Mouse (Mus musculus) midbrain, embryonic 16.5 days (tissue): Measurements from ENCODE around the gene Cbfb. TPM values are rescaled to one million over a fixed set of nuclear protein-coding genes. Genes with fewer than 3 reads are reported as not detected.
A peak's percentile ranks its signal among the peaks of the same experiment; 100 is the strongest.

Experiments
- ATAC-seq: fragments of 200-750 bp; cut with Nextera tagmentation; 2 replicates; pipeline ENCODE4 v1.8.0; 2017; ENCODE audit warnings: moderate TSS enrichment
- H3K27ac ChIP-seq: fragments of 300-500 bp; sonication (generic); 2 replicates; pipeline ENCODE4 v1.5.1; 2014; ENCODE audit warnings: mild to moderate bottlenecking, low read length, mixed read lengths
- H3K27me3 ChIP-seq: fragments of 300-500 bp; sonication (generic); 2 replicates; pipeline ENCODE4 v1.6.1; 2014; ENCODE audit warnings: low read depth, low read length, mixed read lengths; ENCODE audit not compliant: control insufficient read depth, insufficient read depth
- H3K36me3 ChIP-seq: fragments of 300-500 bp; sonication (generic); 2 replicates; pipeline ENCODE4 v1.6.1; 2014; ENCODE audit warnings: mild to moderate bottlenecking, low read length, moderate library complexity, mixed read lengths; ENCODE audit not compliant: control insufficient read depth, insufficient read depth
- H3K4me1 ChIP-seq: fragments of 300-500 bp; sonication (generic); 2 replicates; pipeline ENCODE4 v1.6.1; 2014; ENCODE audit warnings: mild to moderate bottlenecking, low read length, mixed read lengths; ENCODE audit not compliant: control insufficient read depth, insufficient read depth
- H3K4me2 ChIP-seq: fragments of 300-500 bp; sonication (generic); 2 replicates; pipeline ENCODE4 v1.6.1; 2014; ENCODE audit warnings: mild to moderate bottlenecking, low read length, mixed read lengths
- H3K4me3 ChIP-seq: fragments of 300-500 bp; sonication (generic); 2 replicates; pipeline ENCODE4 v1.5.1; 2014; ENCODE audit warnings: low read depth, mild to moderate bottlenecking, low read length, moderate library complexity, mixed read lengths
- H3K9ac ChIP-seq: fragments of 300-500 bp; sonication (generic); 2 replicates; pipeline ENCODE4 v1.6.1; 2014; ENCODE audit warnings: low read depth, low read length, mixed read lengths
- H3K9me3 ChIP-seq: fragments of 300-500 bp; sonication (generic); replicated peaks from 2 replicates; pipeline ENCODE4 v1.6.1; 2014; ENCODE audit warnings: mild to moderate bottlenecking, low read length, mixed read lengths; ENCODE audit not compliant: control insufficient read depth, poor library complexity, severe bottlenecking
- WGBS: fragments of 180-500 bp; shearing (Covaris S2); extraction: QIAGEN DNeasy Blood & Tissue Kit; methylation state at CpG from one replicate; pipeline ENCODE4 v1.1.7; 2014; 5-methylcytosine and 5-hydroxymethylcytosine counted together
- polyA plus RNA-seq: library from polyadenylated mRNA; unstranded; fragments of >200 nt; fragmentation: Nextera tagmentation; extraction: Ambion mirVana; gene quantifications from 2 replicates; pipeline ENCODE4 v1.2.1, GENCODE M21; 2015

The Cbfb gene
- polyA plus RNA-seq: 19.7 and 22.9 TPM in 2 replicates

- WGBS: under 1% methylated on average over 82 of the region's 86 CpGs
- no peaks in the 10 kb centered on the region for H3K9me3 ChIP-seq
- ATAC-seq: peak; percentile 95
Measured at GRCm38 (mm10) chr8:105170381-105171115, at the start of gene Cbfb. Gene Cbfb, plus strand, starts transcription at chr8:105170674.

GRCm38 (mm10) chr8:105129864-105130263, 40.6 kb upstream of the Cbfb start:
- 86% methylated on average over 9 of the region's 9 CpGs for WGBS
- H3K9ac ChIP-seq: no peak overlapping the region
- no peak overlapping the region for H3K4me2 ChIP-seq
- no peak for ATAC-seq
- no peak overlapping the region for H3K27ac ChIP-seq
- no peaks in the 10 kb centered on the region; the same call in 1 of the 2 replicates for H3K27me3 ChIP-seq
- no peaks in the 10 kb centered on the region for H3K4me1 ChIP-seq
- no peaks in the 10 kb centered on the region for H3K36me3 ChIP-seq
- no peaks in the 10 kb centered on the region for H3K9me3 ChIP-seq
- no peak overlapping the region for H3K4me3 ChIP-seq

More at GRCm38 (mm10) chr8:105170381-105171115, at the start of gene Cbfb:
- Histone ChIP-seq H3K9ac (peak within 1 kb of the TSS; percentile 66), H3K4me3 (peak within 1 kb of the TSS; percentile 60), H3K4me2 (peak within 1 kb of the TSS; percentile 79), H3K36me3 (no peaks in the 10 kb centered on the region), H3K27ac (peak within 1 kb of the TSS; percentile 77), H3K4me1 (peaks cover 14% of the 10 kb centered on the region; the same call in 1 of the 2 replicates), H3K27me3 (no peaks in the 10 kb centered on the region)

- H3K4me1 ChIP-seq: no peaks in the 10 kb centered on the region
- no peaks in the 10 kb centered on the region; the same call in 1 of the 2 replicates for H3K27me3 ChIP-seq
- no peak for ATAC-seq
- H3K9me3 ChIP-seq: no peaks in the 10 kb centered on the region
- no peak within 1 kb of the TSS for H3K4me2 ChIP-seq
- H3K4me3 ChIP-seq: no peak within 1 kb of the TSS
- no peak within 1 kb of the TSS for H3K9ac ChIP-seq
- no peaks in the 10 kb centered on the region for H3K36me3 ChIP-seq
- 92% methylated on average over 5 of the region's 5 CpGs for WGBS
- no peak within 1 kb of the TSS for H3K27ac ChIP-seq
Measured at GRCm38 (mm10) chr8:105131509-105131908, 39.0 kb upstream of the Cbfb start, which contains the start of gene Ces4a. Gene Ces4a, plus strand, starts transcription at chr8:105131800.

DNA sequence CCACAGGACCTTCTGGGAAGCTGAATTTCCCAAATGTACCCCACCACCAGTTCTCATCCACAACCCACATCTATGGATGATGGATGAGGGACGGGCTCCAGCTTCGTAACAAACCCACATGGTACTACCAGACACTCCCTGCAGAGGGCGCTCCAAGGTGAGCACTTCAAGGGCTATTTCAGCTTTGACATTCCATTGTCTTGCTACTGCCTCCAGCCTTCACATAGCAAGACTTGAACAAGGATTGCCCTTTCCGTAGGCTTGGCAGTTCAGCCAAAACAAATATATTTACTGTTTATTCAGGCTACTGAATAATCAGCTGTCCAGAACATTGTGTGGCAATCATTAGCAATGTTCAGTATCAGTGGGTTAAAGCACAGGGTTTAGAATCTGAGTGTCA, 32.1 kb upstream of the Cbfb start:
- Histone ChIP-seq H3K4me1 (no peaks in the 10 kb centered on the region), H3K4me3 (no peak overlapping the region), H3K36me3 (no peaks in the 10 kb centered on the region), H3K27me3 (no peaks in the 10 kb centered on the region), H3K9me3 (no peaks in the 10 kb centered on the region), H3K27ac (no peak overlapping the region), H3K4me2 (no peak overlapping the region), H3K9ac (no peak overlapping the region)
- WGBS: 22% methylated on average over 4 of the region's 4 CpGs
- no peak for ATAC-seq

- Histone ChIP-seq H3K4me2 (no peak overlapping the region), H3K9me3 (no peaks in the 10 kb centered on the region), H3K27me3 (no peaks in the 10 kb centered on the region), H3K9ac (no peak overlapping the region), H3K4me3 (no peak overlapping the region), H3K27ac (no peak overlapping the region), H3K4me1 (no peaks in the 10 kb centered on the region), H3K36me3 (no peaks in the 10 kb centered on the region)
- 43% methylated on average over 19 of the region's 19 CpGs for WGBS
- no peak for ATAC-seq
Measured at GRCm38 (mm10) chr8:105142395-105142794, 28.1 kb upstream of the Cbfb start.

- Histone ChIP-seq H3K36me3 (no peaks in the 10 kb centered on the region), H3K4me3 (no peak overlapping the region), H3K27ac (no peak overlapping the region), H3K9me3 (no peaks in the 10 kb centered on the region), H3K9ac (no peak overlapping the region), H3K4me2 (no peak overlapping the region), H3K4me1 (peaks cover 10% of the 10 kb centered on the region; the same call in 1 of the 2 replicates), H3K27me3 (no peaks in the 10 kb centered on the region)
- ATAC-seq: no peak
- 74% methylated on average over 4 of the region's 4 CpGs for WGBS
Measured at GRCm38 (mm10) chr8:105151654-105152053, 18.8 kb upstream of the Cbfb start.

DNA sequence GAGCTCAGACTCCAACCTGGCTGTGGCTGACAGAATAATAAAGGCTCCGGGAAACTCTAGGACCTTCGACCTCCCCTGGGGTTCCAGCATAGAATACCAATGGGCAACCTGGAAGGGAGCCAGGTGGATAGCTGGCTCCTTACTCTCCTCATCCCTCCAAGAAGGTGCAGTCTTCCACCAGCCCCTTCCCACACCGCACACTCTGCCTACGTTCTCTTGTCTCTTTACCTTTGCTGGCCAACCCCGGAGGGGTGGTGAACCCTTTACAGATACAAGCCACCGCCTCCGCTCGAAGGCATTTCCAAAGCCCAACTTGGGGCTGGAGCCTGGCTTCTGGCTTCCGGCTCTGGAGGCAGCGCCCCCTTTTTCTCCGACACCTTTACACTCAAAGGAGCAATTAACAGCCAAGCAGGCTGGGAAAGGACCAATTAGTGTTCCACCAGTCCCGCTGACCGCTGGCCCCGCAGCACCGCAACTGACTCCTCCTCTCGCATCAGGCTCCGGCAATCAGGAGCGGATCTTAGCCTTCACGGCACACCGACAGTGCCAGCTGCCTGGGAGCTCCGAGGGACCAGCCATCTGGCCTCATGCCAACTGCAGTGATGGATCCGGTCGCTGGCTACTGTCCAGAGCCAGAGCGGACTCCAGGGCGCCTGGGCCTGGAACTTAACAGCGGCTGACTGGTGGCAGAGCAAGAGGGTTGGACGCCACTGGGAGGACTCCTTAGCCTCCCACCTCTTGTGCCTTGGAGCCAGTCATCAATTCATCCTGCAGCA, 17.7 kb upstream of the Cbfb start:
- peak overlapping the region; percentile 66 for H3K4me2 ChIP-seq
- peak overlapping the region; percentile 60 for H3K9ac ChIP-seq
- H3K36me3 ChIP-seq: no peaks in the 10 kb centered on the region
- H3K4me3 ChIP-seq: peak overlapping the region; percentile 36
- peak; percentile 89 for ATAC-seq
- 2% methylated on average over 27 of the region's 27 CpGs for WGBS
- H3K9me3 ChIP-seq: no peaks in the 10 kb centered on the region
- H3K27ac ChIP-seq: peak overlapping the region; percentile 23
- H3K4me1 ChIP-seq: peaks cover 10% of the 10 kb centered on the region; the same call in 1 of the 2 replicates
- no peaks in the 10 kb centered on the region for H3K27me3 ChIP-seq

- ATAC-seq: no peak
- no peaks in the 10 kb centered on the region for H3K9me3 ChIP-seq
- H3K27ac ChIP-seq: no peak overlapping the region
- H3K4me3 ChIP-seq: no peak overlapping the region
- H3K4me2 ChIP-seq: no peak overlapping the region
- WGBS: 89% methylated on average over 5 of the region's 5 CpGs
- H3K9ac ChIP-seq: no peak overlapping the region
- no peaks in the 10 kb centered on the region for H3K36me3 ChIP-seq
- no peaks in the 10 kb centered on the region for H3K27me3 ChIP-seq
- H3K4me1 ChIP-seq: peaks cover 10% of the 10 kb centered on the region; the same call in 1 of the 2 replicates
Measured at GRCm38 (mm10) chr8:105154316-105154715, 16.2 kb upstream of the Cbfb start.
